Mouse (Mus musculus): ENCODE results near the gene Smg9. TPM values are rescaled to one million over a fixed set of nuclear protein-coding genes. Genes with fewer than 3 reads are reported as not detected.

Gene Smg9
- not detected for polyA plus RNA-seq (2014; fragmentation: Illumina TruSeq; extraction: RNeasy Lipid Tissue Mini Kit (QIAGEN cat#74804); ENCODE audit: low read depth, low replicate concordance)

GRCm38 (mm10) chr7:24399256-24400081, at the start of gene Smg9:
TSS of gene Smg9 (plus strand) at chr7:24399619.

GRCm38 (mm10) chr7:24369731-24370541, 29.5 kb upstream of the Smg9 start, which contains the start of gene Kcnn4:
TSS of gene Kcnn4 (plus strand) at chr7:24370263.

GRCm38 (mm10) chr7:24451855-24452311, 52.5 kb downstream of the Smg9 start, which contains the start of gene Irgc1:
TSS of gene Irgc1 (minus strand) at chr7:24452297.

GRCm38 (mm10) chr7:24462388-24463319, 63.2 kb downstream of the Smg9 start, which contains the start of gene Plaur:
TSS of gene Plaur (plus strand) at chr7:24462484.

Other genes with a start within 250 kb of the Smg9 start
- gene Zfp114, start 224.6 kb upstream of the Smg9 start, polyA plus RNA-seq (2014; fragmentation: Illumina TruSeq; extraction: RNeasy Lipid Tissue Mini Kit (QIAGEN cat#74804); ENCODE audit: low read depth, low replicate concordance): 0.41 TPM
- gene Zfp111, start 188.2 kb upstream of the Smg9 start, polyA plus RNA-seq (2014; fragmentation: Illumina TruSeq; extraction: RNeasy Lipid Tissue Mini Kit (QIAGEN cat#74804); ENCODE audit: low read depth, low replicate concordance): 7.2 TPM
- 3.3 TPM for gene Zfp109, start 162.1 kb upstream of the Smg9 start, polyA plus RNA-seq (2014; fragmentation: Illumina TruSeq; extraction: RNeasy Lipid Tissue Mini Kit (QIAGEN cat#74804); ENCODE audit: low read depth, low replicate concordance)
- gene Zfp108, start 144.8 kb upstream of the Smg9 start, polyA plus RNA-seq (2014; fragmentation: Illumina TruSeq; extraction: RNeasy Lipid Tissue Mini Kit (QIAGEN cat#74804); ENCODE audit: low read depth, low replicate concordance): 2.3 TPM
- gene Zfp93, start 129.2 kb upstream of the Smg9 start, polyA plus RNA-seq (2014; fragmentation: Illumina TruSeq; extraction: RNeasy Lipid Tissue Mini Kit (QIAGEN cat#74804); ENCODE audit: low read depth, low replicate concordance): 2.1 TPM
- gene Zfp61, start 98.4 kb upstream of the Smg9 start, polyA plus RNA-seq (2014; fragmentation: Illumina TruSeq; extraction: RNeasy Lipid Tissue Mini Kit (QIAGEN cat#74804); ENCODE audit: low read depth, low replicate concordance): 4.2 TPM
- gene Zfp94, start 83.0 kb upstream of the Smg9 start, polyA plus RNA-seq (2014; fragmentation: Illumina TruSeq; extraction: RNeasy Lipid Tissue Mini Kit (QIAGEN cat#74804); ENCODE audit: low read depth, low replicate concordance): 1.5 TPM
- not detected for gene Tescl, start 65.7 kb upstream of the Smg9 start, polyA plus RNA-seq (2014; fragmentation: Illumina TruSeq; extraction: RNeasy Lipid Tissue Mini Kit (QIAGEN cat#74804); ENCODE audit: low read depth, low replicate concordance)
- not detected for gene Lypd5, start 50.4 kb upstream of the Smg9 start, polyA plus RNA-seq (2014; fragmentation: Illumina TruSeq; extraction: RNeasy Lipid Tissue Mini Kit (QIAGEN cat#74804); ENCODE audit: low read depth, low replicate concordance)
- not detected for gene Kcnn4, start 29.4 kb upstream of the Smg9 start, polyA plus RNA-seq (2014; fragmentation: Illumina TruSeq; extraction: RNeasy Lipid Tissue Mini Kit (QIAGEN cat#74804); ENCODE audit: low read depth, low replicate concordance)
- gene Irgc1, start 52.7 kb downstream of the Smg9 start, polyA plus RNA-seq (2014; fragmentation: Illumina TruSeq; extraction: RNeasy Lipid Tissue Mini Kit (QIAGEN cat#74804); ENCODE audit: low read depth, low replicate concordance): not detected
- 1.9 TPM for gene Plaur, start 62.9 kb downstream of the Smg9 start, polyA plus RNA-seq (2014; fragmentation: Illumina TruSeq; extraction: RNeasy Lipid Tissue Mini Kit (QIAGEN cat#74804); ENCODE audit: low read depth, low replicate concordance)
- 0.29 TPM for gene Cadm4, start 82.4 kb downstream of the Smg9 start, polyA plus RNA-seq (2014; fragmentation: Illumina TruSeq; extraction: RNeasy Lipid Tissue Mini Kit (QIAGEN cat#74804); ENCODE audit: low read depth, low replicate concordance)
- gene Zfp428, start 107.4 kb downstream of the Smg9 start, polyA plus RNA-seq (2014; fragmentation: Illumina TruSeq; extraction: RNeasy Lipid Tissue Mini Kit (QIAGEN cat#74804); ENCODE audit: low read depth, low replicate concordance): not detected
- gene AC161166.1, start 112.8 kb downstream of the Smg9 start, polyA plus RNA-seq (2014; fragmentation: Illumina TruSeq; extraction: RNeasy Lipid Tissue Mini Kit (QIAGEN cat#74804); ENCODE audit: low read depth, low replicate concordance): not detected
- gene Irgq, start 131.1 kb downstream of the Smg9 start, polyA plus RNA-seq (2014; fragmentation: Illumina TruSeq; extraction: RNeasy Lipid Tissue Mini Kit (QIAGEN cat#74804); ENCODE audit: low read depth, low replicate concordance): 13.0 TPM
- gene Pinlyp, start 146.5 kb downstream of the Smg9 start, polyA plus RNA-seq (2014; fragmentation: Illumina TruSeq; extraction: RNeasy Lipid Tissue Mini Kit (QIAGEN cat#74804); ENCODE audit: low read depth, low replicate concordance): not detected
- gene Xrcc1, start 146.7 kb downstream of the Smg9 start, polyA plus RNA-seq (2014; fragmentation: Illumina TruSeq; extraction: RNeasy Lipid Tissue Mini Kit (QIAGEN cat#74804); ENCODE audit: low read depth, low replicate concordance): 0.87 TPM
- 0.82 TPM for gene Ethe1, start 187.9 kb downstream of the Smg9 start, polyA plus RNA-seq (2014; fragmentation: Illumina TruSeq; extraction: RNeasy Lipid Tissue Mini Kit (QIAGEN cat#74804); ENCODE audit: low read depth, low replicate concordance)
- gene Zfp575, start 188.0 kb downstream of the Smg9 start, polyA plus RNA-seq (2014; fragmentation: Illumina TruSeq; extraction: RNeasy Lipid Tissue Mini Kit (QIAGEN cat#74804); ENCODE audit: low read depth, low replicate concordance): not detected
- gene Phldb3, start 211.1 kb downstream of the Smg9 start, polyA plus RNA-seq (2014; fragmentation: Illumina TruSeq; extraction: RNeasy Lipid Tissue Mini Kit (QIAGEN cat#74804); ENCODE audit: low read depth, low replicate concordance): not detected
- not detected for gene Lypd3, start 236.9 kb downstream of the Smg9 start, polyA plus RNA-seq (2014; fragmentation: Illumina TruSeq; extraction: RNeasy Lipid Tissue Mini Kit (QIAGEN cat#74804); ENCODE audit: low read depth, low replicate concordance)